Mouse (Mus musculus): ENCODE results near the gene Vmn1r1. TPM values are rescaled to one million over a fixed set of nuclear protein-coding genes. Genes with fewer than 3 reads are reported as not detected.

Vmn1r1 gene
- polyA plus RNA-seq, 1 experiment from 2014 or later, result not detected

DNA sequence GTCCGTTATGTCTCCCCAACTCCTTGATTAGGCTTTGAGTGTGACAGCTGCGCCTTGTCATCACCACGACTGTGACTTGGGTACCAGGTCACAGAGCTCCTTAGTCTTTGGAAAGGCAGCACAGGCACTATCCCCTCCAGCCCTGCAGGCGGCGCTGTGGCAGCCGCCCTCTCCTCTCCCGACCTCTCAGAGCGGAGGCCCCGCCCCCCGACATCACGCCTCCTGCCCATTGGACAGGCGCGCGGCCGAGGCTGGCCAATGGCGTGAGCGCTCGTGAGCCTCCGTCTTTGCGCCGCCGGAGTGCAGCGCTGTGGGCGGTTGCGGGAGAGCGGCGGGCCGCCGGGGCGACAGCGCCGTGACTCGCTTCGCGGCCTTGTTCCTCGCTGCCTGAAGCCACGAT is 39.8 kb downstream of the Vmn1r1 start, which contains the start of gene Srp9:
Gene Srp9 (plus strand): TSS at position 232 of the 400 bp plus-strand sequence.
- under 1% methylated on average over 37 of the region's 37 CpGs for WGBS
- H3K4me1 ChIP-seq (replicated peaks), result peaks cover 25% of the 10 kb centered on the region
- H3K27ac ChIP-seq (replicated peaks), result peak within 1 kb of the TSS; percentile 86
- peaks cover 11% of the 10 kb centered on the region for H3K36me3 ChIP-seq
- peak; percentile 98 for ATAC-seq (ENCODE audit: low read depth)
- H3K9me3 ChIP-seq, result no peaks in the 10 kb centered on the region
- peak within 1 kb of the TSS; percentile 78 for H3K4me2 ChIP-seq
- H3K27me3 ChIP-seq, result no peaks in the 10 kb centered on the region
- peak within 1 kb of the TSS; percentile 86 for H3K4me3 ChIP-seq
- peak within 1 kb of the TSS; percentile 82 for H3K9ac ChIP-seq

DNA sequence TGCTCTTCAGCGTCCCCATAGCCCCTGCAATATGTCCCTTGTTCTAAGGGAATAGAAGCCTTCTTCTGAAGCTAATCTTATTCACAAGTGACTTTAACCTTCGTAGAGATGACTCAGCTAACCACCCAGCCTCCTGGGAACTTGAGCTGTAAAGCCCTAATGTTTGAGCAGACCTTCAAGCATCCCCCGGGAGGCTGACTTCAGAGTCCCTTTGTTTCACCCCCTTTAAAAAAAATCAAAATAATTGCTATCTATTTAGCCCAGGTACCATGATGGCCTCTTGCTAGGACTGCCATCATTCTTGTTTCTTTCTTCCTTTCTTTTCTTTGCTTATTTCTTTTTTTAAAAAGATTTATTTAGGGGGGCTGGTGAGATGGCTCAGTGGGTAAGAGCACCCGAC is 41.9 kb downstream of the Vmn1r1 start:
- Histone ChIP-seq H3K4me3 (no peak overlapping the region), H3K9me3 (no peaks in the 10 kb centered on the region), H3K27me3 (no peaks in the 10 kb centered on the region), H3K36me3 (no peaks in the 10 kb centered on the region), H3K9ac (no peak overlapping the region), H3K4me2 (no peak overlapping the region), H3K4me1 (replicated peaks) (peaks cover 22% of the 10 kb centered on the region), H3K27ac (replicated peaks) (no peak overlapping the region)
- ATAC-seq (ENCODE audit: low read depth), result no peak
- 86% methylated on average over 4 of the region's 4 CpGs for WGBS

DNA sequence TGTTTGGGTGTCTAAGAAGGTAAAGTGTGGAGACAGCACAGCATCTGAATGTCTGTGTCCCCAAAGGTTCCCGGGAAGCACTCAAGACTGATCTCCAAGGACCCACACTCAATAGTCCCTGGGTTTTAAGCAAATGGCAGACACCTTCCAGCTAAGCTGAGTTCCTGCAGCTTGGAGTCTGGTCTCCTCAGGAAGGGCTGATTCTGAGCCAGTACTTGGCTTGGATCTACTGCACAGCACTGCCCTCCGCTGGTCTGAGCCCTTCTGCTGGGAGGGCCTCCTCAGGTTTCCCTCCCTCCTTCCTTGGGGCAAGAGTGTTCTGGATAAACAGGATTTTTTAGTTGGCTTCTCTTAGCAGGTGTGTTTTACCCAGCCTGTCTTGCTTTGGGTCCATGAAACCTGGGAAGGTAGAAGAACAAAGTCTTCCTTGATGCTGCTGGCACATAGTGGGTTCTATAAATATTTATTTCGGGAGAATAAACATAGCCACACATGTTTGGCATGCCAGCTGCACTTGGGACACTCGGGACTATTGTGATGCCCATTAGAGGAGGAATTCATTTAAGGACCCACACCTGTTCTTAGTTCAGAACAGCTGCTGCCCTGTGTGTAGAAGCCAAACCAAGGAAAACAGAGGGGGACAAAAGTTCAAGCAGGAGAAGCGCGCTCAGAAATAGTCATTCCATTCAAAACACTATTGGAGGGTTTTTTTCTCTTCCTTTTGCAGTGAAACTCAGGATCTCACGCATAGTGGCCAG is 48.5 kb downstream of the Vmn1r1 start:
- H3K36me3 ChIP-seq, result no peaks in the 10 kb centered on the region
- WGBS, result 46% methylated on average over 7 of the region's 7 CpGs
- ATAC-seq (ENCODE audit: low read depth), result 0 out of 2 replicates have a peak, but pooled peaks have one; percentile 64

DNA sequence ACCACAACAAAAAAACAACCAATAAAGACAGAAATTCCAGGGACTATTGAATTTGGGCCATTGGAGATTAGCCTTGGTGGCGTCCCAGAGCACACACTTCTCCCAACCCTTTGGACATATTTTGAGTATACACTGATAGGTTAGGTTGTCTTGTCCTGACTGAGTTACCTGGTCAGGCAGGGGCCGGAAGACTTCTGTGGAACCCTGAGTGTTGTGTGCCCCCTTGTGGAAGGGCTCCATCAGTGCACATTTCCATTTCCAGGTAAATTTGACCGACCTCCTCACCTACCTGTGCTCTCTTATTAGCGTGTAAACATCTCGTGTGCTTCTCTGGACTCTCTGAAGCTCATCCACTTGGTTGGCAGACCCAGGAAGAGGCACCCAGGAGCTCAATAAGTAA is 49.1 kb downstream of the Vmn1r1 start:
- Histone ChIP-seq H3K9ac (no peak overlapping the region), H3K4me3 (no peak overlapping the region), H3K4me2 (no peak overlapping the region), H3K27me3 (no peaks in the 10 kb centered on the region), H3K9me3 (no peaks in the 10 kb centered on the region), H3K36me3 (no peaks in the 10 kb centered on the region), H3K4me1 (replicated peaks) (peaks cover 46% of the 10 kb centered on the region), H3K27ac (replicated peaks) (no peak overlapping the region)
- ATAC-seq (ENCODE audit: low read depth), result no peak
- 32% methylated on average over 5 of the region's 5 CpGs for whole genome bisulfite sequencing

More for the DNA sequence above, 48.5 kb downstream of the Vmn1r1 start:
- Histone ChIP-seq H3K27ac (replicated peaks) (no peak overlapping the region), H3K9ac (no peak overlapping the region), H3K4me3 (no peak overlapping the region), H3K27me3 (no peaks in the 10 kb centered on the region), H3K4me1 (replicated peaks) (peaks cover 41% of the 10 kb centered on the region), H3K4me2 (no peak overlapping the region), H3K9me3 (no peaks in the 10 kb centered on the region)

DNA sequence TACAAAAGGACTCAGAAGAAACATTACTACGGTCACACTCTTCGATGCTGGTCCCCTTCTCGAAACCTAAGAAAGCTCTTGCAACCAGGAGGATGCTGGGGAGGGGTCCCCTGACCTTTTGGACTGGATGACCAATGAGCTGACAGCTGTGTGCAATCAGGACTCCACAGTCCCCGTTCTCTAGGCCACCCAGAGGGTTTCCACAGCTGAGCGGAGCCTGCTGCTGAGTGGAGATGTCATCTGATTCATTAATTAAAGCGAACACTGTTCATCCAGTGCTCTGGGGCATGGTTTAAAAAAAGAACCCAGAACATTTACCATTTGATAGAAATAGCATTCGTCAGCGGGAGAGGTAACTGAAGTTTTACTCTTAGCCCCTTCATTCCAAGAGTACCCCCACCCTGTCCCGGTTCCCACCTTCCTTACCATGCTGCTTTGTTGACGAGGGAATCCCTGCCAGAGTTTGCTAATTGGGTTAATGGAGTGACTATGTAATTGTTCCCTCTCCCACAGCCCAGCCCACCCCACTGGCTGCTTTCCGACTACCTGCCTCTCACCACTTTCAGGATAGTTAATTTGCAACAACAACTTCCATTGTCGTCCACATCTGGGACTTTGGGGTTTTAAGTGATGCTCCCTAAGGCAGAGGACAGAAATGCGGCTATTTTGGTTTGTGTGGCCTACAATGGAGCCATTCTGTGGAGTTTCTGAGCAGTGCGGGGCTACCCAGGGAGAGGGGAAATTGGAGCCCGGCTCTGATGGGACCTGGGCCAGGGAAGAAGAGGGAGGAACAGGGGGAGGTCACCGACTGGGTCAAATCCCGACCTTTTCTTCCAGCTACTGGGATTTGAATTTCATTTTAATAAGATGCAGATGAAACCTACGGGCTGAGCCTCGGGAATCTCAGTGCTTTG is 50.4 kb downstream of the Vmn1r1 start:
- no peaks in the 10 kb centered on the region for H3K9me3 ChIP-seq
- peaks cover 46% of the 10 kb centered on the region for H3K4me1 ChIP-seq (replicated peaks)
- no peaks in the 10 kb centered on the region for H3K36me3 ChIP-seq
- no peaks in the 10 kb centered on the region for H3K27me3 ChIP-seq
- ATAC-seq (ENCODE audit: low read depth), result no peak
- no peak overlapping the region for H3K27ac ChIP-seq (replicated peaks)
- no peak overlapping the region for H3K4me2 ChIP-seq
- H3K4me3 ChIP-seq, result no peak overlapping the region
- no peak overlapping the region for H3K9ac ChIP-seq
- 26% methylated on average over 19 of the region's 19 CpGs for WGBS

DNA sequence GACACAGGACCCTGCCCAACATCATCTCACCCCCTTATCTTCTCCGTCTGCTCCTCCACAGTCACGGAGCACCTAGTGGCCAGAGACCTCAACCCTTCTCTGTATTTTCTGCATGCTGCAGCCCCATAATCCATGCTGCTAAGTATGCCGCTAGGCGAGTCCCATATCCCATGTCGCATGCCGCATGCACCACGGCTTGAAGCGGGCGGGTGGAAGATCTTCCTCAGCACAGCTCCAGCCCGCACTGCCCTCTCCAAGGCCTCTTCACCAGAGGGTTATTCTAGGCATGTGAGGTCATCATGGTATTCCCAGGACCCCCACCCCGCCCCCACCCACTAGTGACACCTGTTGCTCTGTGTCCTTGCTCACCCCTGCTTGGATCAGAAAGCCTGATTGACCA is 51.2 kb downstream of the Vmn1r1 start:
- 90% methylated on average over 11 of the region's 11 CpGs for WGBS
- Histone ChIP-seq H3K9ac (no peak overlapping the region), H3K36me3 (no peaks in the 10 kb centered on the region), H3K9me3 (no peaks in the 10 kb centered on the region), H3K4me2 (no peak overlapping the region), H3K27me3 (no peaks in the 10 kb centered on the region), H3K4me3 (no peak overlapping the region), H3K27ac (replicated peaks) (no peak overlapping the region), H3K4me1 (replicated peaks) (peaks cover 46% of the 10 kb centered on the region)
- no peak for ATAC-seq (ENCODE audit: low read depth)

DNA sequence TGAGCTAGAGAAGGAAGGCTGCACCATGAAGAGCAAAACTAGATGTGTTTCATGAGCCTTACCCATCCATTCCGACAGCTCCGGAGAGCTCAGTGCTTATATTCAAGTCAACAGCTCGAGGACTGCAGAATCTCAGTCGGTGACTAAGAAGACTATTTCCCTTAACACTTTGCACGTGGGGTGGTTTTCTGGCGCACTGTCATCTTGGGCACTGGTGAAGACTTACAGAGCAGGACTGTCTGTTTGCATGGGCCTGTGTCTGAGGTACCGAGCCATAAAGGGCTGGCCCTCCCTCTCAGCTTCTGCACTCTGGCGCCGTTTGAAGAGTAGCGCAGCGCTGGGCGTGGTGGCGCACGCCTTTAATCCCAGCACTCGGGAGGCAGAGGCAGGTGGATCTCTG is 51.9 kb downstream of the Vmn1r1 start:
- Histone ChIP-seq H3K4me1 (replicated peaks) (peaks cover 46% of the 10 kb centered on the region), H3K4me2 (no peak overlapping the region), H3K4me3 (no peak overlapping the region), H3K9ac (no peak overlapping the region), H3K27me3 (no peaks in the 10 kb centered on the region), H3K36me3 (no peaks in the 10 kb centered on the region), H3K27ac (replicated peaks) (no peak overlapping the region), H3K9me3 (no peaks in the 10 kb centered on the region)
- no peak for ATAC-seq (ENCODE audit: low read depth)
- 92% methylated on average over 15 of the region's 15 CpGs for WGBS

DNA sequence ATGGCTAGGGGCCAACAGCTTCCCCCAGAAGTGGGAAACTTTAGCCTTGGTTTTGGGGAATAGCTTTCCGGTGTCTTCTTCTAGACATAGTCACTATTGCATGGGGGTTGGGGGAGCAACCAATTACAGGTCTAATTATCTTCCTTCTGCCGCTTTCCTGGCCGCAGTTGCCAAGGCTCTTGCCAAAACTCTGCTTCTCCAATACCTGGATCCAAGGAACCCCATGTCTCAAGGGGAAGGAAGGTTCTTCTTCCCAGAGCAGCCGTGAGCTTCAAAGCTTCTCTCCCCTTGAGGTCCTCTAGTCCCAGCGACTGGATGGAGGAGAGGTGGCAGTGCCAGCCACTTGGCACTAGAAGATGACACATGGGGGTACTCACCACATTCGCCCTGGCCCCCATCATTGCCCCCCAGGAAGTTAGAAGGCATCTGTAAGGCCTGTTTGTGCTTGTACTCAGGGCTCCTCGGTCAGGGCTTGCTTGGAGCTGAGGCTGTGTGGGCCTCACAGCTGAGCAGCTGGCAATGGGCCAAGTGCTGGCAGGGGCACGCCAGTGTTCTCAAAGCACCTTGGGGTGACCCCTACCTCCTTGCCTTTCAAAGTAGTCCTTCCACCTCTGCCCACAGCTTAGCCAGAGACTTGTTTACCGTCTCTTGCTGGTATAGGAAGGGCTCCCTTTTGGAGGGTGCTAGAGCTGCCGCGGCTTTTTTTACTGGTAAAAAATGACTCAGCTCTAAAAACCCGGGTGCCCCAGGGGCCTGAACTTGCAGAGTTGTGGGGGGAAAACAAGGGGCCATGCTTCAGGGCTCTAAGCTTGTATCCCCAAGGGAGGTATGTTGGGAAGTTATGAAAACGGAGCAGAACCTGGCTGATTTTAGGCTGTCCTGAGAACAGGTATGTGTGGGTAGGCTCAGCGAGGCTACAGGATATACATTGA is 52.6 kb downstream of the Vmn1r1 start:
- H3K4me2 ChIP-seq, result no peak overlapping the region
- H3K27me3 ChIP-seq, result no peaks in the 10 kb centered on the region
- ATAC-seq (ENCODE audit: low read depth), result no peak
- 71% methylated on average over 14 of the region's 14 CpGs for WGBS
- H3K4me3 ChIP-seq, result no peak overlapping the region
- H3K9ac ChIP-seq, result no peak overlapping the region
- H3K9me3 ChIP-seq, result no peaks in the 10 kb centered on the region
- H3K4me1 ChIP-seq (replicated peaks), result peaks cover 46% of the 10 kb centered on the region
- no peaks in the 10 kb centered on the region for H3K36me3 ChIP-seq
- no peak overlapping the region for H3K27ac ChIP-seq (replicated peaks)

DNA sequence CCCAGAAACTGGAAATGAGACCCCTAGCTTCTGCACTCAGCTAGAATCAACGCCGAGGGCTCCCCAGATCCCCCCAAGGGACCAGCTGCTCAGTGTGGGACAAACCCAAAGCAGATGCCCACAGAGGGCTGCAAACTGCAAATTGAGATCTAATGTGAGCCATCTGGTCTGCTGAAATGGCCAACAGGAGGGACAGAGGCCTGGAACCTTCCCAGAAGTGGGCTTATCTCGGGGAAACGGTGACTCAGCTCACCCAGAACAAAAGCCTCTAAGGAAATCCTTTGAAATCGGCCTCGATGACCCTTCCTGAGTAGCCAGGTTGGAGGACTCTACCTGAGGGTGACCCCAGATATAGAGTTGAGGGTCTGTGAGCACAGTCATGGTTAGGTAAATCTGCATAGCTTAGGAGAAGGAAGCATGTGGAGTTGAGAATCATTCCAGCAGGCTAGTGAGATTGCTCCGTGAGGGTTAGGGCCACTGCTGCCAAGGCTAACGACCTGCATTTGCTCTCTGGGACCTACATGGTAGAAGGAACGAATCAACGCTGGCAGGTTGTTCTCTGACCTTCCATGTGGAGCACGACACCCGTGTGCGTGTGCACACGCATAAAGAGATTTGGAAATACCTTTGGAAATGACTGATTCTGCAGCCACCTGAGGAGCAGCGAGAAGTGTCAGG is 53.4 kb downstream of the Vmn1r1 start:
- Histone ChIP-seq H3K4me1 (replicated peaks) (peaks cover 43% of the 10 kb centered on the region), H3K9ac (no peak overlapping the region), H3K9me3 (no peaks in the 10 kb centered on the region), H3K27ac (replicated peaks) (no peak overlapping the region), H3K4me3 (no peak overlapping the region), H3K36me3 (no peaks in the 10 kb centered on the region), H3K27me3 (no peaks in the 10 kb centered on the region), H3K4me2 (no peak overlapping the region)
- 72% methylated on average over 15 of the region's 15 CpGs for WGBS
- no peak for ATAC-seq (ENCODE audit: low read depth)

DNA sequence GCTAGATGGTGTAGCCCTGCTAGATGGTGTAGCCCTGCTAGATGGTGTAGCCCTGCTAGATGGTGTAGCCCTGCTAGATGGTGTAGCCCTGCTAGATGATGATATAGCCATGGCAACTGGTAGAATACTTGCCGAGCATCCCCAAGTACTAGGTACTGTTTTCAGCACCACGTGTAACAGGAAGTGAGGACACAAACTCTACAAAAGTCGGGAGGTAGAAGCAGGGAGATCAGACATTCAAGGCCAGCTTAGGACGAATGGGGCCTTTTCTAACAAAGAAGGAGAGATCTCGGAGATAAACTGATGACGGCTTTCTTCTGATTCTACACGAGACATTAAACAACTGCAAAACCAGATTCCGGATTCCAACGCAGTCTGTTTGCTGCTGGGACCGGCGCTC is 54.1 kb downstream of the Vmn1r1 start:
- H3K4me2 ChIP-seq, result no peak overlapping the region
- no peaks in the 10 kb centered on the region for H3K9me3 ChIP-seq
- no peaks in the 10 kb centered on the region for H3K27me3 ChIP-seq
- H3K27ac ChIP-seq (replicated peaks), result no peak overlapping the region
- ATAC-seq (ENCODE audit: low read depth), result no peak
- peaks cover 45% of the 10 kb centered on the region for H3K4me1 ChIP-seq (replicated peaks)
- H3K9ac ChIP-seq, result no peak overlapping the region
- no peak overlapping the region for H3K4me3 ChIP-seq
- no peaks in the 10 kb centered on the region for H3K36me3 ChIP-seq
- WGBS, result 86% methylated on average over 11 of the region's 11 CpGs

DNA sequence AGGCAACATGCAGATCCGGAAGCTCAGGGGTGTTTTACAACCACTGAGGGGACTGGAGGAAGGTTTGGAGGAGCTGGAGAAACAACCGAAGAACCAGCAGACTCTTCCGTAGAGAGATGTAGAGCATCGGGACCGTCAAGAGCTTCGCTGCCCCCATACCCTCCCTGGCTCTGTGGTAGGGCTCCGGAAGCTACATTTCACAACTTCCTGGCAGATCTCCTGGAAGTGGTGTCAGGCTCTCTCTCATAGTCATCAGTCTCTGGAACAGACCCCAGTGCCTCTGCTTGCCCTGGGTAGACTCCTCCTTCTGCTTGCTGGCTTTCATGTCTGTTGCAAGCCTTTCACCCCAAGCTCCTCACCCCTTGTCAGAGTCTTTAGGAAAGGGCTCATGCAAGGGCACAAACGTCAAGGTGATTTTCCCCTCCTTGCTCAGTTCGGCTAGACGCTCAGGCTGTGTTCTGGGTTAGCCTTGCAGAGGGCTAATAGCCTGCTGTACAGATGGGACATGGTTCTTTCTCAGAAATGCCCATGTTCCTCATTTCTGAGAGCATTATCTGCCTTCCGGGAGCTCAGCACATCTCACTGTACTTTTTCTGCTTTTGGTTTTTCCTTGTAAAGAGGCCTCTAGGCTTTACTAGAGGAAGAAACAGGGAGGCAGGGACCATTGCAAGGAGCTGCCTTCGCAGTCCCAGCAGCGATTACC is 55.7 kb downstream of the Vmn1r1 start:
- no peak for ATAC-seq (ENCODE audit: low read depth)
- H3K4me3 ChIP-seq, result no peak overlapping the region
- H3K4me1 ChIP-seq (replicated peaks), result peaks cover 46% of the 10 kb centered on the region
- H3K4me2 ChIP-seq, result no peak overlapping the region
- no peak overlapping the region for H3K9ac ChIP-seq
- 74% methylated on average over 13 of the region's 13 CpGs for WGBS
- H3K27ac ChIP-seq (replicated peaks), result no peak overlapping the region
- H3K27me3 ChIP-seq, result no peaks in the 10 kb centered on the region
- H3K9me3 ChIP-seq, result no peaks in the 10 kb centered on the region
- H3K36me3 ChIP-seq, result no peaks in the 10 kb centered on the region

Data from neural tube, embryonic 13.5 days (tissue).